ENCODE assay signal across 10 mouse cellular contexts in the genomic region with DNA sequence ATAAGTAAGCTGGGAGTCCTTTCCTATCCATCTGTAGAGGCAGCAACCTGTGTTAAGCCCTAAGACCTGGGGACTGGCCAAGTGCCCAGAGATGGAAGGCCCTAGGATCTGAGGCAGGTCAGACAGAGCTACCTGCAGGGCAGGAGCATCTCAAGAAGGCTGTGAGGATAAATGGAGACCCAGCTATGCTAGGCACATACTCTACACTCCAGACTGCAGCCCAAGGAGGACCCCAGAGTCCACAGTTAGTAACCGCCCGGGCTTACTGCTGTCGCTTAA. TPM values are rescaled to one million over a fixed set of nuclear protein-coding genes. Genes with fewer than 3 reads are reported as not detected.
DNase-seq lines count a peak whose midpoint lies in the region; ATAC-seq and TF ChIP-seq lines count a peak whose summit lies in the region.
"Had no signal": no experiment of that assay in that cellular context is flagged by ENCODE, and none has a peak within 500 bp of the region (broad histone marks: within the 10 kb centered on the region; RNA-seq: fewer than 3 reads in every experiment).

No protein-coding gene starts in this region.

- no peaks in the 10 kb centered on the region for H3K9me3 ChIP-seq in forebrain, embryonic 10.5 days
- H3K9me3 ChIP-seq in forebrain, postnatal 0 days (ENCODE audit: low read length): no peaks in the 10 kb centered on the region
- H3K9me3 ChIP-seq in lung, embryonic 15.5 days: no peaks in the 10 kb centered on the region
- no peaks in the 10 kb centered on the region for H3K9me3 ChIP-seq in intestine, postnatal 0 days (ENCODE audit: control insufficient read depth)
- H3K9me3 ChIP-seq in neural tube, embryonic 15.5 days (replicated peaks): no peaks in the 10 kb centered on the region

- H3K27ac ChIP-seq in forebrain, embryonic 10.5 days: peak overlapping the region; percentile 87
- H3K27ac ChIP-seq in forebrain, postnatal 0 days (ENCODE audit: low read depth, low read length): no peak overlapping the region
- peak overlapping the region; percentile 95 for H3K27ac ChIP-seq in lung, embryonic 15.5 days
- peak overlapping the region; percentile 67 for H3K27ac ChIP-seq in intestine, postnatal 0 days (ENCODE audit: low read depth, low read length)
- peak overlapping the region; percentile 79 for H3K27ac ChIP-seq in neural tube, embryonic 15.5 days (replicated peaks)
- H3K27ac ChIP-seq: left cerebral cortex, adult 2 months had no signal

- ATAC-seq in forebrain, postnatal 0 days: no peak
- no peak for ATAC-seq in lung, embryonic 15.5 days (ENCODE audit: borderline replicate concordance, extremely low read depth, low FRiP score, low TSS enrichment)
- ATAC-seq in intestine, postnatal 0 days: no peak
- ATAC-seq in neural tube, embryonic 15.5 days (ENCODE audit: low FRiP score): no peak

- H3K4me2 ChIP-seq in forebrain, postnatal 0 days (ENCODE audit: low read depth): no peak overlapping the region
- peak overlapping the region; percentile 41 for H3K4me2 ChIP-seq in lung, embryonic 15.5 days
- peak overlapping the region; percentile 25 for H3K4me2 ChIP-seq in intestine, postnatal 0 days (replicated peaks; ENCODE audit: low read depth)
- peak overlapping the region; percentile 29; the same call in 1 of the 2 replicates for H3K4me2 ChIP-seq in neural tube, embryonic 15.5 days

- WGBS in forebrain, embryonic 10.5 days: 93% methylated on average over 3 of the region's 3 CpGs
- 54% methylated on average over 3 of the region's 3 CpGs for WGBS in forebrain, postnatal 0 days
- WGBS in lung, embryonic 15.5 days: 41% methylated on average over 3 of the region's 3 CpGs
- WGBS in intestine, postnatal 0 days: 69% methylated on average over 3 of the region's 3 CpGs
- 81% methylated on average over 3 of the region's 3 CpGs for WGBS in neural tube, embryonic 15.5 days

- no peaks in the 10 kb centered on the region for H3K27me3 ChIP-seq in forebrain, embryonic 10.5 days (ENCODE audit: poor library complexity, severe bottlenecking)
- no peaks in the 10 kb centered on the region for H3K27me3 ChIP-seq in forebrain, postnatal 0 days (ENCODE audit: insufficient read depth, low read length)
- H3K27me3 ChIP-seq in lung, embryonic 15.5 days: no peaks in the 10 kb centered on the region
- no peaks in the 10 kb centered on the region for H3K27me3 ChIP-seq in intestine, postnatal 0 days (replicated peaks; ENCODE audit: control insufficient read depth, insufficient read depth, low read length)
- no peaks in the 10 kb centered on the region for H3K27me3 ChIP-seq in neural tube, embryonic 15.5 days (replicated peaks)

- peaks cover 100% of the 10 kb centered on the region for H3K36me3 ChIP-seq in forebrain, embryonic 10.5 days (replicated peaks)
- peaks cover 60% of the 10 kb centered on the region for H3K36me3 ChIP-seq in forebrain, postnatal 0 days (ENCODE audit: insufficient read depth)
- peaks cover 54% of the 10 kb centered on the region for H3K36me3 ChIP-seq in lung, embryonic 15.5 days
- peaks cover 73% of the 10 kb centered on the region for H3K36me3 ChIP-seq in intestine, postnatal 0 days (ENCODE audit: control insufficient read depth, insufficient read depth)
- H3K36me3 ChIP-seq in neural tube, embryonic 15.5 days: peaks cover 49% of the 10 kb centered on the region

- no peak overlapping the region for H3K9ac ChIP-seq in forebrain, postnatal 0 days
- no peak overlapping the region for H3K9ac ChIP-seq in lung, embryonic 15.5 days
- no peak overlapping the region for H3K9ac ChIP-seq in intestine, postnatal 0 days (ENCODE audit: low read depth, low read length)
- H3K9ac ChIP-seq in neural tube, embryonic 15.5 days (replicated peaks): no peak overlapping the region

- DNase-seq in forebrain, embryonic 10.5 days (ENCODE audit: extremely low spot score, low spot score): no peak
- DNase-seq in forebrain, postnatal 0 days: no peak
- no peak for DNase-seq in lung, postnatal 10 days
- DNase-seq in adrenal gland, postnatal 4 days (ENCODE audit: low spot score in 2 of 2): no peak
- DNase-seq in embryo, embryonic 10 days (ENCODE audit: low spot score): no peak
- DNase-seq: cerebellum, adult 18-20 months had no signal

- no peak for TF ChIP-seq CTCF in forebrain, postnatal 0 days (IDR thresholded peaks at IDR 0.05; ENCODE audit: low read depth)
- no peak for TF ChIP-seq CTCF in intestine, postnatal 0 days (IDR thresholded peaks at IDR 0.05; ENCODE audit: low read depth)

- H3K4me3 ChIP-seq in forebrain, embryonic 10.5 days: peak overlapping the region; percentile 30; the same call in 1 of the 2 replicates
- H3K4me3 ChIP-seq in forebrain, postnatal 0 days (ENCODE audit: low read depth, low read length): no peak overlapping the region
- H3K4me3 ChIP-seq in lung, embryonic 15.5 days: no peak overlapping the region
- no peak overlapping the region for H3K4me3 ChIP-seq in intestine, postnatal 0 days (ENCODE audit: low read depth, low read length)
- no peak overlapping the region for H3K4me3 ChIP-seq in neural tube, embryonic 15.5 days (replicated peaks)
- H3K4me3 ChIP-seq: left cerebral cortex, adult 2 months had no signal

- peaks cover 62% of the 10 kb centered on the region for H3K4me1 ChIP-seq in forebrain, embryonic 10.5 days
- H3K4me1 ChIP-seq in forebrain, postnatal 0 days (ENCODE audit: insufficient read depth): peaks cover 9% of the 10 kb centered on the region
- peaks cover 77% of the 10 kb centered on the region for H3K4me1 ChIP-seq in lung, embryonic 15.5 days
- peaks cover 28% of the 10 kb centered on the region for H3K4me1 ChIP-seq in intestine, postnatal 0 days (replicated peaks; ENCODE audit: control insufficient read depth, insufficient read depth, low read length)
- peaks cover 64% of the 10 kb centered on the region for H3K4me1 ChIP-seq in neural tube, embryonic 15.5 days

RNA-seq across cellular contexts. Expression of gene Akt1, which starts 13.4 kb away (rescaled TPM):
- 39.2 and 41.9 TPM in 2 replicates for polyA plus RNA-seq in forebrain, embryonic 10.5 days (2016; fragmentation: Nextera tagmentation; extraction: Ambion mirVana)
- total RNA-seq in forebrain, postnatal 0 days (2014; rRNA removed): 213 and 215 TPM in 2 replicates
- polyA plus RNA-seq in forebrain, postnatal 0 days (2015; fragmentation: Nextera tagmentation; extraction: Ambion mirVana): 117 TPM in 2 replicates
- polyA plus RNA-seq in lung, embryonic 15.5 days (2015; fragmentation: Nextera tagmentation; extraction: Ambion mirVana): 145 and 157 TPM in 2 replicates
- 121 and 125 TPM in 2 replicates for polyA plus RNA-seq in intestine, postnatal 0 days (2015; fragmentation: Nextera tagmentation; extraction: Ambion mirVana)
- 70.5 and 120 TPM in 2 replicates for polyA plus RNA-seq in neural tube, embryonic 15.5 days (2015; fragmentation: Nextera tagmentation; extraction: Ambion mirVana)
- 100 to 1,000 TPM; 334 to 351 TPM for total RNA-seq in adrenal gland, postnatal 4 days (2021)

RNA-seq across cellular contexts. Expression of gene Siva1, which starts 16.8 kb away (rescaled TPM):
- polyA plus RNA-seq in forebrain, embryonic 10.5 days (2016; fragmentation: Nextera tagmentation; extraction: Ambion mirVana): 361 and 369 TPM in 2 replicates
- 28.0 and 31.4 TPM in 2 replicates for total RNA-seq in forebrain, postnatal 0 days (2014; rRNA removed)
- polyA plus RNA-seq in forebrain, postnatal 0 days (2015; fragmentation: Nextera tagmentation; extraction: Ambion mirVana): 50.5 and 61.5 TPM in 2 replicates
- polyA plus RNA-seq in lung, embryonic 15.5 days (2015; fragmentation: Nextera tagmentation; extraction: Ambion mirVana): 232 and 246 TPM in 2 replicates
- 52.6 and 54.5 TPM in 2 replicates for polyA plus RNA-seq in intestine, postnatal 0 days (2015; fragmentation: Nextera tagmentation; extraction: Ambion mirVana)
- 48.0 and 96.7 TPM in 2 replicates for polyA plus RNA-seq in neural tube, embryonic 15.5 days (2015; fragmentation: Nextera tagmentation; extraction: Ambion mirVana)
- total RNA-seq in adrenal gland, postnatal 4 days (2021): 10 to 100 TPM; 69.9 to 72.6 TPM

RNA-seq across cellular contexts. Expression of gene Zbtb42, which starts 17.4 kb away (rescaled TPM):
- 4.1 and 4.3 TPM in 2 replicates for polyA plus RNA-seq in forebrain, embryonic 10.5 days (2016; fragmentation: Nextera tagmentation; extraction: Ambion mirVana)
- total RNA-seq in forebrain, postnatal 0 days (2014; rRNA removed): 1.0 and 3.5 TPM in 2 replicates
- 0.77 and 1.2 TPM in 2 replicates for polyA plus RNA-seq in forebrain, postnatal 0 days (2015; fragmentation: Nextera tagmentation; extraction: Ambion mirVana)
- polyA plus RNA-seq in lung, embryonic 15.5 days (2015; fragmentation: Nextera tagmentation; extraction: Ambion mirVana): 11.4 TPM in 2 replicates
- polyA plus RNA-seq in intestine, postnatal 0 days (2015; fragmentation: Nextera tagmentation; extraction: Ambion mirVana): 8.1 and 8.3 TPM in 2 replicates
- 1.8 and 2.4 TPM in 2 replicates for polyA plus RNA-seq in neural tube, embryonic 15.5 days (2015; fragmentation: Nextera tagmentation; extraction: Ambion mirVana)
- 1 to 10 TPM; 6.4 to 6.8 TPM for total RNA-seq in adrenal gland, postnatal 4 days (2021)

RNA-seq across cellular contexts. Expression of gene Adssl1, which starts 41.4 kb away (rescaled TPM):
- polyA plus RNA-seq in forebrain, embryonic 10.5 days (2016; fragmentation: Nextera tagmentation; extraction: Ambion mirVana): 4.9 and 6.6 TPM in 2 replicates
- 1.8 and 2.2 TPM in 2 replicates for total RNA-seq in forebrain, postnatal 0 days (2014; rRNA removed)
- polyA plus RNA-seq in forebrain, postnatal 0 days (2015; fragmentation: Nextera tagmentation; extraction: Ambion mirVana): 3.4 and 4.7 TPM in 2 replicates
- 8.3 and 9.3 TPM in 2 replicates for polyA plus RNA-seq in lung, embryonic 15.5 days (2015; fragmentation: Nextera tagmentation; extraction: Ambion mirVana)
- 0.57 and 0.67 TPM in 2 replicates for polyA plus RNA-seq in intestine, postnatal 0 days (2015; fragmentation: Nextera tagmentation; extraction: Ambion mirVana)
- 7.6 and 8.6 TPM in 2 replicates for polyA plus RNA-seq in neural tube, embryonic 15.5 days (2015; fragmentation: Nextera tagmentation; extraction: Ambion mirVana)
- 10 to 100 TPM; 17.1 to 19.5 TPM for total RNA-seq in adrenal gland, postnatal 4 days (2021)

RNA-seq across cellular contexts. Expression of gene Cep170b, which starts 59.0 kb away (rescaled TPM):
- polyA plus RNA-seq in forebrain, embryonic 10.5 days (2016; fragmentation: Nextera tagmentation; extraction: Ambion mirVana): 5.9 and 7.9 TPM in 2 replicates
- 67.0 and 86.7 TPM in 2 replicates for total RNA-seq in forebrain, postnatal 0 days (2014; rRNA removed)
- polyA plus RNA-seq in forebrain, postnatal 0 days (2015; fragmentation: Nextera tagmentation; extraction: Ambion mirVana): 22.4 and 31.6 TPM in 2 replicates
- 18.6 and 20.8 TPM in 2 replicates for polyA plus RNA-seq in lung, embryonic 15.5 days (2015; fragmentation: Nextera tagmentation; extraction: Ambion mirVana)
- 12.7 and 13.4 TPM in 2 replicates for polyA plus RNA-seq in intestine, postnatal 0 days (2015; fragmentation: Nextera tagmentation; extraction: Ambion mirVana)
- 34.7 and 43.3 TPM in 2 replicates for polyA plus RNA-seq in neural tube, embryonic 15.5 days (2015; fragmentation: Nextera tagmentation; extraction: Ambion mirVana)
- 10 to 100 TPM; 49.2 to 56.6 TPM for total RNA-seq in adrenal gland, postnatal 4 days (2021)
